Mouse (Mus musculus) CH12.LX (cell line): ENCODE measurements around the gene Mapkbp1. TPM values are rescaled to one million over a fixed set of nuclear protein-coding genes. Genes with fewer than 3 reads are reported as not detected.

Source experiments
- DNase-seq: peaks from one replicate; pipeline ENCODE4 v3.0.0-alpha.2; 2013; ENCODE audit errors: extremely low read depth
- H3K27ac ChIP-seq: 2 replicates; pipeline ENCODE4 v1.5.1; 2012; ENCODE audit warnings: low read depth, mild to moderate bottlenecking, control low read depth, moderate library complexity; ENCODE audit not compliant: insufficient read depth
- H3K27me3 ChIP-seq: replicated peaks from 2 replicates; pipeline ENCODE3; 2012; ENCODE audit warnings: inconsistent platforms
- H3K36me3 ChIP-seq, 2 experiments: replicated peaks in 1 of 2; 2 replicates each; pipeline versions ENCODE3 to v1.6.1; 2012; ENCODE audit warnings: inconsistent platforms in 1 of 2, low read length in 1 of 2, mild to moderate bottlenecking in 1 of 2, mixed read lengths in 1 of 2, moderate library complexity in 1 of 2; ENCODE audit not compliant: control insufficient read depth in 1 of 2, insufficient read depth in 1 of 2
- H3K4me1 ChIP-seq, 2 experiments: 2 replicates each; pipeline ENCODE4 v1.6.1; 2012; ENCODE audit warnings: inconsistent platforms in 1 of 2, moderate library complexity in 1 of 2; ENCODE audit not compliant: insufficient read depth in 2 of 2, control insufficient read depth in 1 of 2
- H3K4me2 ChIP-seq: 2 replicates; pipeline ENCODE4 v1.6.1; 2012; ENCODE audit warnings: low read depth, mild to moderate bottlenecking, control low read depth; ENCODE audit not compliant: poor library complexity, insufficient read depth, severe bottlenecking
- H3K4me3 ChIP-seq, 3 experiments: fragments of 150-350 bp in 1 of 3; sonication (generic) in 1 of 3; replicated peaks in 1 of 3; 2 replicates each; pipeline versions ENCODE3 to v1.5.1; 2011 to 2012; ENCODE audit warnings: low read depth in 2 of 3, low read length in 2 of 3, mild to moderate bottlenecking in 2 of 3, moderate library complexity in 2 of 3, control low read depth in 1 of 3, improper control_type of control experiment in 1 of 3, inconsistent platforms in 1 of 3, mixed read lengths in 1 of 3; ENCODE audit not compliant: poor library complexity in 1 of 3
- H3K79me2 ChIP-seq: replicated peaks from 2 replicates; pipeline ENCODE4 v1.6.1; 2012; ENCODE audit warnings: mild to moderate bottlenecking, moderate library complexity; ENCODE audit not compliant: control insufficient read depth, poor library complexity, insufficient read depth, severe bottlenecking; ENCODE audit errors: extremely low read depth
- H3K9ac ChIP-seq: 2 replicates; pipeline ENCODE4 v1.6.1; 2012; ENCODE audit warnings: low read depth, mild to moderate bottlenecking, control low read depth, moderate library complexity; ENCODE audit not compliant: insufficient read depth
- H3K9me3 ChIP-seq: replicated peaks from 2 replicates; pipeline ENCODE3; 2012; ENCODE audit warnings: low read length, inconsistent platforms, mixed read lengths
- CHD1 ChIP-seq: IDR thresholded peaks from 2 replicates; pipeline ENCODE4 v1.6.1; 2012; ENCODE audit warnings: low read depth, low read length, improper control_type of control experiment, inconsistent platforms
- CHD2 ChIP-seq: IDR thresholded peaks from 2 replicates; pipeline ENCODE4 v1.6.1; 2011; ENCODE audit warnings: low read length, improper control_type of control experiment
- CTCF ChIP-seq, 2 experiments: IDR thresholded peaks in 1 of 2; conservative IDR thresholded peaks in 1 of 2; 2 replicates each; pipeline ENCODE4 v1.5.1; 2011 to 2012; ENCODE audit warnings: low read depth in 2 of 2, low read length in 2 of 2, improper control_type of control experiment in 1 of 2, inconsistent platforms in 1 of 2, mild to moderate bottlenecking in 1 of 2, moderate library complexity in 1 of 2
- E2F4 ChIP-seq: IDR thresholded peaks from 2 replicates; pipeline ENCODE4 v1.6.1; 2011; ENCODE audit warnings: low read depth, low read length, improper control_type of control experiment; ENCODE audit not compliant: insufficient replicate concordance
- ELF1 ChIP-seq: IDR thresholded peaks from 2 replicates; pipeline ENCODE4 v1.6.1; 2014; ENCODE audit warnings: low read depth, mild to moderate bottlenecking, inconsistent platforms, low read length, improper control_type of control experiment
- EP300 ChIP-seq: IDR thresholded peaks from 2 replicates; pipeline ENCODE4 v1.6.1; 2011; ENCODE audit warnings: low read length, improper control_type of control experiment
- GABPA ChIP-seq: IDR thresholded peaks from 2 replicates; pipeline ENCODE4 v1.6.1; 2012; ENCODE audit warnings: low read depth, low read length, improper control_type of control experiment, inconsistent platforms; ENCODE audit not compliant: insufficient replicate concordance
- IRF4 ChIP-seq: IDR thresholded peaks from 2 replicates; pipeline ENCODE4 v1.6.1; 2014; ENCODE audit warnings: low read depth, mild to moderate bottlenecking, inconsistent platforms, low read length, improper control_type of control experiment
- JUN ChIP-seq: IDR thresholded peaks from 2 replicates; pipeline ENCODE4 v1.6.1; 2011; ENCODE audit warnings: low read depth, mild to moderate bottlenecking, low read length, improper control_type of control experiment, moderate library complexity; ENCODE audit not compliant: insufficient read depth
- JUND ChIP-seq: conservative IDR thresholded peaks from 2 replicates; pipeline ENCODE4 v1.6.1; 2011; ENCODE audit warnings: low read depth, low read length, improper control_type of control experiment
- MAX ChIP-seq: IDR thresholded peaks from 2 replicates; pipeline ENCODE4 v1.6.1; 2011; ENCODE audit warnings: low read length, improper control_type of control experiment
- MAZ ChIP-seq: IDR thresholded peaks from 2 replicates; pipeline ENCODE4 v1.6.1; 2012; ENCODE audit warnings: low read depth, mild to moderate bottlenecking, inconsistent platforms, low read length, improper control_type of control experiment, moderate library complexity
- MXI1 ChIP-seq: IDR thresholded peaks from 2 replicates; pipeline ENCODE4 v1.6.1; 2011; ENCODE audit warnings: mild to moderate bottlenecking, low read depth, low read length, improper control_type of control experiment
- MYC ChIP-seq: IDR thresholded peaks from 2 replicates; pipeline ENCODE4 v1.6.1; 2011; ENCODE audit warnings: low read depth, mild to moderate bottlenecking, improper control_type of control experiment, low read length
- NELFE ChIP-seq: IDR thresholded peaks from 2 replicates; pipeline ENCODE4 v1.6.1; 2011; ENCODE audit warnings: low read depth, low read length, improper control_type of control experiment
- NRF1 ChIP-seq: IDR thresholded peaks from 2 replicates; pipeline ENCODE4 v1.6.1; 2014; ENCODE audit warnings: low read depth, mild to moderate bottlenecking, inconsistent platforms, low read length, improper control_type of control experiment, moderate library complexity
- PAX5 ChIP-seq: IDR thresholded peaks from 2 replicates; pipeline ENCODE4 v1.6.1; 2012; ENCODE audit warnings: low read length, inconsistent platforms, mixed read lengths
- POLR2A ChIP-seq: IDR thresholded peaks from 2 replicates; pipeline ENCODE4 v1.6.1; 2011; ENCODE audit warnings: low read depth, mild to moderate bottlenecking, improper control_type of control experiment, low read length
- POLR2AphosphoS2 ChIP-seq: IDR thresholded peaks from 2 replicates; pipeline ENCODE4 v1.6.1; 2011; ENCODE audit warnings: low read depth, low read length, improper control_type of control experiment
- RAD21 ChIP-seq: IDR thresholded peaks from 2 replicates; pipeline ENCODE4 v1.6.1; 2011; ENCODE audit warnings: low read depth, mild to moderate bottlenecking, low read length, improper control_type of control experiment, moderate library complexity
- RCOR1 ChIP-seq: conservative IDR thresholded peaks from 2 replicates; pipeline ENCODE4 v1.6.1; 2012; ENCODE audit warnings: low read depth, mild to moderate bottlenecking, inconsistent platforms, low read length, improper control_type of control experiment
- SMC3 ChIP-seq: IDR thresholded peaks from 2 replicates; pipeline ENCODE4 v1.6.1; 2011; ENCODE audit warnings: low read depth, low read length, improper control_type of control experiment
- TBP ChIP-seq: conservative IDR thresholded peaks from 2 replicates; pipeline ENCODE4 v1.6.1; 2011; ENCODE audit warnings: low read depth, low read length, improper control_type of control experiment
- TCF12 ChIP-seq: IDR thresholded peaks from 2 replicates; pipeline ENCODE4 v1.6.1; 2014; ENCODE audit warnings: low read depth, mild to moderate bottlenecking, inconsistent platforms, low read length, improper control_type of control experiment
- UBTF ChIP-seq: IDR thresholded peaks from 2 replicates; pipeline ENCODE4 v1.6.1; 2012; ENCODE audit warnings: low read depth, mild to moderate bottlenecking, inconsistent platforms, low read length, improper control_type of control experiment, moderate library complexity
- USF1 ChIP-seq: IDR thresholded peaks from 2 replicates; pipeline ENCODE4 v1.6.1; 2014; ENCODE audit warnings: low read depth, mild to moderate bottlenecking, inconsistent platforms, low read length, improper control_type of control experiment
- USF2 ChIP-seq: conservative IDR thresholded peaks from 2 replicates; pipeline ENCODE4 v1.6.1; 2011; ENCODE audit warnings: low read depth, low read length, improper control_type of control experiment
- ZC3H11A ChIP-seq: IDR thresholded peaks from 2 replicates; pipeline ENCODE4 v1.6.1; 2012; ENCODE audit warnings: low read depth, mild to moderate bottlenecking, inconsistent platforms, low read length, improper control_type of control experiment
- ZKSCAN1 ChIP-seq: IDR thresholded peaks from 2 replicates; pipeline ENCODE4 v1.6.1; 2012; ENCODE audit warnings: low read depth, inconsistent platforms, low read length, improper control_type of control experiment, borderline replicate concordance
- ZMIZ1 ChIP-seq: IDR thresholded peaks from 2 replicates; pipeline ENCODE4 v1.6.1; 2012; ENCODE audit warnings: low read depth, mild to moderate bottlenecking, inconsistent platforms, low read length, improper control_type of control experiment
- dilution Hi-C: fragments of 300-500 bp; cut with MboI; formaldehyde crosslinking; loops from 2 replicates; pipeline ENCODE4 v1.14.3; 2020; ENCODE audit warnings: low sequenced_read_pairs; ENCODE audit not compliant: extremely low pct_unique_long_range_greater_than_20kb, extremely low pct_ligation_motif_present
- in situ Hi-C: fragments of 300-500 bp; cut with MboI; formaldehyde crosslinking; loops from 3 replicates; pipeline ENCODE4 v1.14.3; 2019; ENCODE audit warnings: low sequenced_read_pairs, low pct_ligation_motif_present, low pct_unique_long_range_greater_than_20kb, mixed read lengths
- polyA plus RNA-seq: library from polyadenylated mRNA; unstranded; fragments of >175 nt; gene quantifications from 2 replicates; pipeline ENCODE4 v1.2.1, GENCODE M21; 2012; ENCODE audit warnings: low read depth; ENCODE audit not compliant: insufficient read length
- total RNA-seq, 2 experiments: library from RNA; depleted of rRNA; stranded (reverse); fragments of 300-350 nt in 1 of 2; fragments of >200 nt in 1 of 2; gene quantifications; 2 replicates each; pipeline ENCODE4 v1.2.3; 2012 to 2014

Gene Mapkbp1
- total and polyA plus RNA-seq, 3 experiments: 1.9 to 7.0 (median 4.3) TPM

DNA sequence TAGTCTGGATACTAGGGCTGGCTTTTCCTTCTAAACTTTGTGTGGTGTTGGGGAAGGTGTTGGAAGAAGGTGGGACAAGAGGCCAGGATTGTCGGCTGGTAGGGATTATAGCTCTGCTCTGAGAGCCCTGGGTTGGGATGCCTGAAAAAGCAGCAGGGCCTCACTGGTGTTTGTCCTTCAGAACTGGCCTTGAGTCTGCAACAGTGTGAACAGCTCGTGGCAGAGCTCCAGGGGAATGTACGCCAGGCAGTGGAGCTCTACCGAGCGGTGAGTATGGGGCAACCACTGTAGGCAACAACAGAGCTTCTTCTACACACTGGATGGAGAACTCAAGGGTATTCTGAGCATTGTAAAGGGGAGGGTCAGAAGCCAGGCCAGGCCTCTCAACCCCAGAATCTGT, 51.8 kb downstream of the Mapkbp1 start:
- in situ Hi-C loops: no loop called here
- Histone ChIP-seq H3K27me3 (no peaks in the 10 kb centered on the region), H3K4me2 (no peak overlapping the region), H3K4me3 (no peak overlapping the region), H3K79me2 (no peaks in the 10 kb centered on the region), H3K9ac (no peak overlapping the region), H3K4me1 (peaks cover 5 to 22% of the 10 kb centered on the region in 2 experiments; a peak in 3 of 4 replicates), H3K9me3 (no peaks in the 10 kb centered on the region), H3K27ac (no peak overlapping the region)
- TF ChIP-seq PAX5 (no peak), E2F4 (no peak), JUND (no peak), POLR2AphosphoS2 (no peak), TBP (no peak)
- TF ChIP-seq, all 38 proteins: peak for 0
- H3K36me3 ChIP-seq: peaks cover 37 to 68% of the 10 kb centered on the region in 2 experiments
- no peak for DNase-seq
- dilution Hi-C loops: no loop called here

- H3K36me3 ChIP-seq: peaks cover 37 to 68% of the 10 kb centered on the region in 2 experiments
- peak within 1 kb of the TSS; percentile 22; the same call in 1 of the 2 replicates for H3K27ac ChIP-seq
- no peaks in the 10 kb centered on the region for H3K9me3 ChIP-seq
- peak within 1 kb of the TSS; percentile 72 to 83 (median 82) for H3K4me3 ChIP-seq
- in situ Hi-C loops (no loop called here), dilution Hi-C loops (no loop called here)
- no peaks in the 10 kb centered on the region for H3K27me3 ChIP-seq
- peak; percentile 90 for DNase-seq
- H3K79me2 ChIP-seq: no peaks in the 10 kb centered on the region
- peaks cover 5 to 32% of the 10 kb centered on the region in 2 experiments; a peak in 3 of 4 replicates for H3K4me1 ChIP-seq
- peak within 1 kb of the TSS; percentile 64 for H3K9ac ChIP-seq
- peak within 1 kb of the TSS; percentile 65 for H3K4me2 ChIP-seq
- TF ChIP-seq USF1 (no peak), ELF1 (peak; percentile 75), ZMIZ1 (peak; percentile 89), EP300 (no peak), CTCF (conservative IDR thresholded peaks at IDR 0.05 in 1 of 2, IDR thresholded peaks at IDR 0.05 in 1 of 2; ENCODE audit: low read depth in 2 of 2, low read length in 2 of 2) (0 out of 4 replicates have a peak, but pooled peaks of 1 of the 2 experiments have one; percentile 12), UBTF (no peak), TBP (peak; percentile 48; the same call in 1 of the 2 replicates), MAZ (peak; percentile 24; the same call in 1 of the 2 replicates), NRF1 (0 out of 2 replicates have a peak, but pooled peaks have one; percentile 22), MYC (no peak), POLR2A (peak; percentile 89), IRF4 (peak; percentile 46; the same call in 1 of the 2 replicates), TCF12 (peak; percentile 89), JUN (no peak), CHD2 (no peak), RCOR1 (no peak; the same call in 1 of the 2 replicates), RAD21 (no peak), MXI1 (no peak), POLR2AphosphoS2 (peak; percentile 82; the same call in 1 of the 2 replicates), GABPA (no peak), CHD1 (no peak), SMC3 (no peak), ZKSCAN1 (no peak), NELFE (peak; percentile 84), PAX5 (no peak), USF2 (no peak), ZC3H11A (no peak), MAX (no peak), JUND (no peak)
These were observed 54.8 kb downstream of the Mapkbp1 start, which contains the start of the genes Jmjd7 and Gm28042 for GRCm38 (mm10) chr2:120026984-120027949. TSS of gene Jmjd7 (plus strand) at chr2:120027483. TSS of gene Gm28042 (plus strand) at chr2:120027493.
